Comparison of ENCODE assay signal across 8 mouse cellular contexts in the genomic region with DNA sequence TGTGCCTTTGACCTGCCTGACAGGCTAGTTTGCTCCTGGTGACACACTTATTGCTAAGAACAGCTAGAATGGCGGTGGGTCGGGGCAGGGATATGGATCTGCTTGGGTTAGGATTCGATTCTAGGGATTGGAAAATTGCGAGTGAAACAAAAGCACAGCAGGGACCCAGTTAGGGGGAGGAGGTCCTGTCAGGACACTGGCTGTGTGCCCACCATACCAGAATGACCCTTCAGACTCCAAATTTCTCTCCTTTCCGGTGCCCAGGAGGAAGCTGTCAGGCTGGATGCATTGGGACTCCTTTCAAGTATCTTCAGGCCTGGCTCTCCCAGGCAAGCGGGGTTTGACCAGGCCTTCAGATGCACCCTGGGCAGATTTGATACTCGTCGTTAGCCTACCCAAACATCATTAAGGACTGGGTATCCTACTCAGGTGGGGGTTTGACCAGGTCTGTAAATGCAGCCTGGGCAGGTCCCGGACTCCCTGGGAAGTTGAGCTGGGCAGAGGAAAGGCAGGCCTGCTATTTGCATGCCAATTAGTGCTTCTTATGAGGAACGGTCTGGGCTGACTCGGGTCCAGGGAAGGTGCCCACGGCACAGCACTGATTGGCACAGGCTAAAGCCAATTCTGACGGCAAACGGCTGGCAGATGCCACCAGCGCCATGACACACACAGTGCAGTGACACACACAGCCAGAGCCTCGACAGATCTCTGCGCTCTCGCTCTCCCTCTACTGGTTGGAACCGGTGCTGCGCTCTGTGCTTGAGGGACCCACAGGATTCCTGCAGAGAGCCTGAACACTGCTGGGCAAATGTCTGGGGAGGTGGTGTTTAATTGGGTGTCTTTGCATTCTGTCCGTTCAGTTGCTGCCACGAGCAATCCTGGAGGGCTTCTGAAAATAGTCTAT.
DNase-seq lines count a peak whose midpoint lies in the region; ATAC-seq and TF ChIP-seq lines count a peak whose summit lies in the region.

No protein-coding gene starts in this region.

- in situ Hi-C loops in ES-E14 (cut with MboI; ENCODE audit: low sequenced_read_pairs in 2 of 2, unreplicated experiment in 2 of 2): no loop called here

- TF ChIP-seq CTCF in brain, embryonic 14.5 days (IDR thresholded peaks at IDR 0.05; ENCODE audit: borderline replicate concordance, extremely low read depth, insufficient read depth, insufficient read length): peak; percentile 96

- no peak for TF ChIP-seq POLR2A in brain, embryonic 14.5 days (IDR thresholded peaks at IDR 0.05; ENCODE audit: borderline replicate concordance, extremely low read depth, insufficient read depth, insufficient read length, poor library complexity, severe bottlenecking)

- H3K27me3 ChIP-seq in forebrain, embryonic 10.5 days (ENCODE audit: poor library complexity, severe bottlenecking): peaks cover 18% of the 10 kb centered on the region
- no peaks in the 10 kb centered on the region for H3K27me3 ChIP-seq in liver, embryonic 13.5 days

- no peak overlapping the region for H3K4me2 ChIP-seq in liver, embryonic 13.5 days

- H3K27ac ChIP-seq in ES-E14 (ENCODE audit: insufficient read depth, low read depth, low read length, poor library complexity, severe bottlenecking): no peak overlapping the region
- H3K27ac ChIP-seq in forebrain, embryonic 10.5 days: peak overlapping the region; percentile 65; the same call in 1 of the 2 replicates
- H3K27ac ChIP-seq in liver, embryonic 13.5 days: no peak overlapping the region

- no peaks in the 10 kb centered on the region for H3K4me1 ChIP-seq in ES-E14 (ENCODE audit: control insufficient read depth in 2 of 2, insufficient read depth in 2 of 2, low read length in 2 of 2, poor library complexity in 1 of 2)
- H3K4me1 ChIP-seq in forebrain, embryonic 10.5 days: peaks cover 8% of the 10 kb centered on the region
- no peaks in the 10 kb centered on the region for H3K4me1 ChIP-seq in liver, embryonic 13.5 days (replicated peaks)

- no peaks in the 10 kb centered on the region for H3K36me3 ChIP-seq in ES-E14 (ENCODE audit: control insufficient read depth, insufficient read depth, low read length, poor library complexity, severe bottlenecking)
- no peaks in the 10 kb centered on the region for H3K36me3 ChIP-seq in forebrain, embryonic 10.5 days (replicated peaks)
- H3K36me3 ChIP-seq in liver, embryonic 13.5 days: no peaks in the 10 kb centered on the region

- no peaks in the 10 kb centered on the region for H3K9me3 ChIP-seq in ES-E14 (ENCODE audit: control insufficient read depth, insufficient read depth, low read depth, low read length)
- H3K9me3 ChIP-seq in forebrain, embryonic 10.5 days: no peaks in the 10 kb centered on the region
- no peaks in the 10 kb centered on the region for H3K9me3 ChIP-seq in liver, embryonic 13.5 days (replicated peaks)

- H3K9ac ChIP-seq in ES-E14 (ENCODE audit: insufficient read depth, low read depth, low read length, poor library complexity, severe bottlenecking): no peak overlapping the region
- no peak overlapping the region for H3K9ac ChIP-seq in liver, embryonic 13.5 days

- no peak for ATAC-seq in liver, embryonic 13.5 days (ENCODE audit: low read depth)
- ATAC-seq in megakaryocyte-erythroid progenitor cell, adult 5-6 weeks (replicated peaks; ENCODE audit: low FRiP score, low TSS enrichment, poor library complexity, severe bottlenecking): no peak; the same call in 1 of the 2 replicates

- H3K4me3 ChIP-seq in ES-E14 (ENCODE audit: insufficient read depth in 1 of 2, low read depth in 1 of 2, low read length in 2 of 2, poor library complexity in 1 of 2, severe bottlenecking in 1 of 2): peak overlapping the region; percentile 13 to 44; a peak in 3 of 4 replicates
- H3K4me3 ChIP-seq in forebrain, embryonic 10.5 days: peak overlapping the region; percentile 39
- H3K4me3 ChIP-seq in liver, embryonic 13.5 days (replicated peaks): no peak overlapping the region

- DNase-seq in ES-E14 (ENCODE audit: low read depth, low spot score): peak; percentile 73
- DNase-seq in brain, embryonic 14.5 days (ENCODE audit: low read depth): peak; percentile 86
- DNase-seq in forebrain, embryonic 10.5 days (ENCODE audit: extremely low spot score, low spot score): peak; percentile 77
- DNase-seq in heart, postnatal 10 days: peak; percentile 55 to 77
- peak; percentile 46 to 88 for DNase-seq in kidney, postnatal 36 days
- peak; percentile 3 for DNase-seq in liver, embryonic 13.5 days
- peak; percentile 74 for DNase-seq in ovary, postnatal 14 days (ENCODE audit: low spot score)

- intact Hi-C loops in heart, postnatal 10 days (cut with DNase I): loop anchor here (2.0 kb wide), 1 partner anchor 493 kb away; no protein-coding TSS in a partner anchor

- WGBS in forebrain, embryonic 10.5 days: 32% methylated on average over 22 of the region's 22 CpGs
- 29% methylated on average over 22 of the region's 22 CpGs for WGBS in liver, embryonic 13.5 days (ENCODE audit: insufficient replicate concordance)

TF ChIP-seq in ES-E14, 5 proteins besides CTCF, POLR2A, EP300 and RAD21:
- TF ChIP-seq ZNF384 (IDR thresholded peaks at IDR 0.05; ENCODE audit: low read depth, low read length) (no peak), ZC3H11A (IDR thresholded peaks at IDR 0.05; ENCODE audit: borderline replicate concordance, low read depth, low read length) (peak; percentile 19; the same call in 1 of the 2 replicates)

Comparison
In these comparisons a context has a peak if more than half of its experiments do, and no peak if none do; other contexts are left out.
1. DNase-seq: peak in every context shown above with its lines; median percentile 86 in brain, embryonic 14.5 days; 77 in forebrain, embryonic 10.5 days; 74 in ovary, postnatal 14 days; 73 in ES-E14; 67 in kidney, postnatal 36 days; 66 in heart, postnatal 10 days; 3 in liver, embryonic 13.5 days.